Mouse (Mus musculus): ENCODE data around the gene Olfr263. TPM values are rescaled to one million over a fixed set of nuclear protein-coding genes. Genes with fewer than 3 reads are reported as not detected.
"Not testable (repeated sequence)": the region's sequence is repeated elsewhere in the genome, so short reads cannot be mapped to it uniquely, and the experiment has no call there.

The Olfr263 gene
- total RNA-seq (2014; rRNA removed) (not detected in 2 replicates), polyA plus RNA-seq (2015; fragmentation: Nextera tagmentation; extraction: Ambion mirVana) (not detected in 2 replicates)

DNA sequence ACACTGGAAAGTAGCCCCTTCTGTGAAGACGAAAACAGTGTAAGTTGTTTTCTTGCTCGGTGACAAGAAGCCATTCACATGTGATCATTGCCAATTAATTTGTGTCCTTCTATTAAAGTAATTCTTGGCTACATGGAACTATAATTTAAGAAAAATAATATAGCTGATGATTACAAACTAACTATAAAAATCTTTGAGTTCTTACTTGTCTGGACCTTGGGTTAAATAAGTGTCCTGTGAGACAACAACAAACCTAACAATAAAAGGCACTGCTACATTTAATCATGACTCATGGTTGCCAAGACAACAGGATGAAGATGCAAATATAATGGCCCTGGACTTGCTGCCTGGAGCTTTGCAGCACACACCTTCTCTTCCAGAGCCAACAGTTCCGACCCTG, at the start of gene Olfr263:
Gene Olfr263, plus strand, starts transcription at position 301 of the 400 bp plus-strand sequence.
- H3K27me3 ChIP-seq (ENCODE audit: insufficient read depth, low read length); H3K9ac ChIP-seq (replicated peaks; ENCODE audit: low read length); DNase-seq (ENCODE audit: low spot score); H3K27ac ChIP-seq; H3K36me3 ChIP-seq (ENCODE audit: insufficient read depth, low read length); H3K4me2 ChIP-seq (ENCODE audit: low read depth, low read length); H3K4me3 ChIP-seq (ENCODE audit: low read length); H3K9me3 ChIP-seq (ENCODE audit: low read length); H3K4me1 ChIP-seq (ENCODE audit: insufficient read depth, low read length); ATAC-seq: not testable (repeated sequence)
- WGBS = 71% methylated on average over 3 of the region's 3 CpGs

GRCm38 (mm10) chr13:21082686-21083085, 46.8 kb upstream of the Olfr263 start:
- Histone ChIP-seq H3K27me3 (ENCODE audit: insufficient read depth, low read length) (no peaks in the 10 kb centered on the region), H3K9ac (replicated peaks; ENCODE audit: low read length) (no peak overlapping the region), H3K4me1 (ENCODE audit: insufficient read depth, low read length) (no peaks in the 10 kb centered on the region), H3K36me3 (ENCODE audit: insufficient read depth, low read length) (no peaks in the 10 kb centered on the region), H3K27ac (no peak overlapping the region), H3K4me3 (ENCODE audit: low read length) (no peak overlapping the region), H3K4me2 (ENCODE audit: low read depth, low read length) (no peak overlapping the region), H3K9me3 (ENCODE audit: low read length) (no peaks in the 10 kb centered on the region)
- no peak for TF ChIP-seq CTCF (IDR thresholded peaks at IDR 0.05; ENCODE audit: low read depth)
- 84% methylated on average over 2 of the region's 2 CpGs for WGBS
- DNase-seq (ENCODE audit: low spot score) (no peak), ATAC-seq (no peak)

DNA sequence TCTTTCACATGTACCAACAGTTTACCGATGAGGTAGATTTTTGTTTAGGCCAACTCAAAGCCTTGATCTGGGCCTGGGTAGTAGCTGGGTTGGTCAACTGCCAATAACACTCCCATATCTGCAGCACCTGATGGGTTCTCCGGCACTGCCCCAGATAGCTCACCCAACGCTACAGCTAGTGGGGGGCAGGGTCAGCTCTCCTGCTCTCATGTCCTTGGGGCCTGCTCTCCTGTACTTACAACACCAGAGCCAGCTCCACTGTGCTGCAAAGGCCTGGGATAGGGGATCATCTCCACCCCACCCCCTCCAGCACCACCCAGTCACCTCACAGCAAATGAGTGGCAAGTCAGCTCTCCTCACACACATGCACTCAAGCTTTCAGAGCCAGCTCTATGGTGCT, 19.7 kb upstream of the Olfr263 start:
- H3K4me1 ChIP-seq (ENCODE audit: insufficient read depth, low read length) = no peaks in the 10 kb centered on the region
- TF ChIP-seq CTCF (IDR thresholded peaks at IDR 0.05; ENCODE audit: low read depth) = no peak
- DNase-seq (ENCODE audit: low spot score) = no peak
- H3K27me3 ChIP-seq (ENCODE audit: insufficient read depth, low read length) = no peaks in the 10 kb centered on the region
- no peak for ATAC-seq
- 94% methylated on average over 3 of the region's 3 CpGs for WGBS
- no peaks in the 10 kb centered on the region for H3K9me3 ChIP-seq (ENCODE audit: low read length)
- H3K27ac ChIP-seq = no peak overlapping the region
- no peak overlapping the region for H3K4me3 ChIP-seq (ENCODE audit: low read length)
- no peak overlapping the region for H3K9ac ChIP-seq (replicated peaks; ENCODE audit: low read length)
- H3K36me3 ChIP-seq (ENCODE audit: insufficient read depth, low read length) = no peaks in the 10 kb centered on the region
- no peak overlapping the region for H3K4me2 ChIP-seq (ENCODE audit: low read depth, low read length)

DNA sequence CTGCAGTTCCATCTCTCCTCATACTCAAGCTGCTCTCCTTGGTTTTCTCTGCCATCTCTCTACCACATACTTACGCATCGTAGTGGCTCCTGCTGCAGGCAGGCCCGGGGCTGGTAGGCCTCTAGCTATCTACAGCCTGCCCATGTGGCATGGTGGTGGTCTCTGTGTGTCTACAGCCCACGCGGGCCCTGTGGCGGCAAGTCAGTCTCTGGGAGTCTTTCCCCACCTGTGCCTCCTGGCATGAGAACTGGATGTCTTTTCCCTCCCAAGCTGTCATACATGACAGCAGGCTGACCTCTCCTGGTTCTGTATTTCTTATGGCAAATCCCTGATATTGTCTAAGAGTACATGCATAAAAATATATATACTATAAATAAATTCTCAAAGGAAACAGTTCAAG, 19.0 kb upstream of the Olfr263 start:
- DNase-seq (ENCODE audit: low spot score) (no peak), ATAC-seq (no peak)
- Histone ChIP-seq H3K9me3 (ENCODE audit: low read length) (no peaks in the 10 kb centered on the region), H3K4me1 (ENCODE audit: insufficient read depth, low read length) (no peaks in the 10 kb centered on the region), H3K9ac (replicated peaks; ENCODE audit: low read length) (no peak overlapping the region), H3K4me2 (ENCODE audit: low read depth, low read length) (no peak overlapping the region), H3K4me3 (ENCODE audit: low read length) (no peak overlapping the region), H3K27ac (no peak overlapping the region), H3K27me3 (ENCODE audit: insufficient read depth, low read length) (no peaks in the 10 kb centered on the region), H3K36me3 (ENCODE audit: insufficient read depth, low read length) (no peaks in the 10 kb centered on the region)
- no peak for TF ChIP-seq CTCF (IDR thresholded peaks at IDR 0.05; ENCODE audit: low read depth)
- 92% methylated on average over 6 of the region's 6 CpGs for WGBS

GRCm38 (mm10) chr13:21111183-21111582, 18.3 kb upstream of the Olfr263 start, which contains the start of gene Olfr1369-ps1:
Olfr1369-ps1 (plus strand) TSS chr13:21111483.
- ATAC-seq; DNase-seq (ENCODE audit: low spot score): not testable (repeated sequence)

DNA sequence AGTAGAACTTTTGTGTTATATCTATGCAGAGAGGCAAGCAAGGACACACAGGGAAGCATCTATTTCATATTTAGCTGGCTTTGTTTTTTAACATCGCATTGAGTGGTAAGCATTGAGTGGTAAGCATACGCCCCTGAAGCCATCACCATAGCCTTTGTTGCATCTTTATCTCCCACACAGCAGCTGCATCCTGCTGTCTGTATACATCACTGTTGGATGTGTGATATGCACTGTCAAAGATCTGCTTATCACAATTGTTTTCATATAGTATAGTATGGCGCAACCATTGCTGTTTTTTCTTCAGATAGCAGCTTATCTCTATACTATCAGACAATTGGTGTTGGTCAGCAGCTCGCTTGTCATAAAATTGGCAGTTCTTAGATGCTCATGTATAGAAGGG, 15.3 kb upstream of the Olfr263 start:
- WGBS = 87% methylated on average over 4 of the region's 4 CpGs
- DNase-seq (ENCODE audit: low spot score) (no peak), ATAC-seq (no peak)
- Histone ChIP-seq H3K27me3 (ENCODE audit: insufficient read depth, low read length) (no peaks in the 10 kb centered on the region), H3K9ac (replicated peaks; ENCODE audit: low read length) (no peak overlapping the region), H3K4me3 (ENCODE audit: low read length) (no peak overlapping the region), H3K9me3 (ENCODE audit: low read length) (no peaks in the 10 kb centered on the region), H3K4me2 (ENCODE audit: low read depth, low read length) (no peak overlapping the region), H3K4me1 (ENCODE audit: insufficient read depth, low read length) (no peaks in the 10 kb centered on the region), H3K36me3 (ENCODE audit: insufficient read depth, low read length) (no peaks in the 10 kb centered on the region), H3K27ac (no peak overlapping the region)
- no peak for TF ChIP-seq CTCF (IDR thresholded peaks at IDR 0.05; ENCODE audit: low read depth)

More at GRCm38 (mm10) chr13:21111183-21111582, 18.3 kb upstream of the Olfr263 start, which contains the start of gene Olfr1369-ps1:
- not testable (repeated sequence) for H3K27me3 ChIP-seq (ENCODE audit: insufficient read depth, low read length); H3K9me3 ChIP-seq (ENCODE audit: low read length); H3K9ac ChIP-seq (replicated peaks; ENCODE audit: low read length); H3K4me2 ChIP-seq (ENCODE audit: low read depth, low read length); H3K4me1 ChIP-seq (ENCODE audit: insufficient read depth, low read length); H3K4me3 ChIP-seq (ENCODE audit: low read length); H3K27ac ChIP-seq; H3K36me3 ChIP-seq (ENCODE audit: insufficient read depth, low read length)
- 61% methylated on average over 3 of the region's 3 CpGs for WGBS

- Histone ChIP-seq H3K36me3 (ENCODE audit: insufficient read depth, low read length) (no peaks in the 10 kb centered on the region), H3K4me3 (ENCODE audit: low read length) (no peak overlapping the region), H3K9ac (replicated peaks; ENCODE audit: low read length) (no peak overlapping the region), H3K27me3 (ENCODE audit: insufficient read depth, low read length) (no peaks in the 10 kb centered on the region), H3K4me1 (ENCODE audit: insufficient read depth, low read length) (no peaks in the 10 kb centered on the region), H3K27ac (no peak overlapping the region), H3K4me2 (ENCODE audit: low read depth, low read length) (no peak overlapping the region), H3K9me3 (ENCODE audit: low read length) (no peaks in the 10 kb centered on the region)
- peak; percentile 62 for TF ChIP-seq CTCF (IDR thresholded peaks at IDR 0.05; ENCODE audit: low read depth)
- peak; percentile 25 for DNase-seq (ENCODE audit: low spot score)
- no peak for ATAC-seq
- 42% methylated on average over 8 of the region's 8 CpGs for WGBS
These were observed 13.0 kb downstream of the Olfr263 start for GRCm38 (mm10) chr13:21142421-21142820.

Data from hindbrain, postnatal 0 days (tissue).